Mouse (Mus musculus) liver, postnatal 0 days (tissue): ENCODE results near the gene Fut11.

ENCODE experiments used
- CTCF ChIP-seq: sonication (generic); IDR thresholded peaks from 2 replicates; pipeline ENCODE4 v1.5.1; 2016; ENCODE audit warnings: antibody characterized with exemption, low read depth
- EP300 ChIP-seq: IDR thresholded peaks from 2 replicates; pipeline ENCODE4 v1.6.1; 2016; ENCODE audit warnings: antibody characterized with exemption, low read depth, mild to moderate bottlenecking

DNA sequence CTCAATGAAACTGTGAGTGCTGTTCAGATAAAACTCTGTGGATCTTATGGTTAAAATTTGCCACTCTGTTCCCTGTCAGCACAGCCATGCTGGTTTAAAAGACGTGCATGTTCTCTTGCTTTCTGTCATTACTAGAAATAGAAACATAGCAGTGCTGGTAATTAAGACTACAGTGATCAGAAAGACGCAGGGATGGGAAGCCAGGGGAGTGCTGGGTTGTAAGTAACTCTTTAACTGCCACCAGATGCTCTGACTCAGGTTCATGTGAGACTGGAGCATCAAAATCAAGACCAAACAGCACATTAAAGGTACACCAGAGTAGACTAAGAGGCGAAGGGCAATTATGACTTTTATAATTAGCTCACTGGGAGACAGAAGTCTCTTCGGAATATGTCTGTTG is 53.6 kb downstream of the Fut11 start:
- TF ChIP-seq CTCF (no peak), EP300 (no peak)
